Mouse (Mus musculus) liver, embryonic 14.5 days (tissue): ENCODE data around the gene Nek9. TPM values are rescaled to one million over a fixed set of nuclear protein-coding genes. Genes with fewer than 3 reads are reported as not detected.

Experiments used
- ATAC-seq: fragments of 200-750 bp; cut with Nextera tagmentation; 2 replicates; pipeline ENCODE4 v1.8.0; 2017; ENCODE audit warnings: moderate number of reproducible peaks, mild to moderate bottlenecking, moderate library complexity; ENCODE audit not compliant: insufficient read depth
- DNase-seq, 3 experiments: peaks; one replicate each; pipeline ENCODE4 v3.0.0-alpha.2; 2012 to 2013; ENCODE audit warnings: low read depth in 3 of 3, low spot score in 3 of 3
- H3K27ac ChIP-seq: fragments of 300-500 bp; sonication (generic); 2 replicates; pipeline ENCODE4 v1.5.1; 2014; ENCODE audit warnings: moderate library complexity, mild to moderate bottlenecking, control low read depth, inconsistent platforms
- H3K27me3 ChIP-seq: fragments of 300-500 bp; sonication (generic); 2 replicates; pipeline ENCODE4 v1.6.1; 2014; ENCODE audit warnings: mild to moderate bottlenecking, low read length, moderate library complexity; ENCODE audit not compliant: control insufficient read depth, insufficient read depth
- H3K36me3 ChIP-seq: fragments of 300-500 bp; sonication (generic); replicated peaks from 2 replicates; pipeline ENCODE4 v1.6.1; 2014; ENCODE audit warnings: low read depth; ENCODE audit not compliant: control insufficient read depth, insufficient read depth
- H3K4me1 ChIP-seq, 2 experiments: fragments of 200-500 bp in 1 of 2; fragments of 300-500 bp in 1 of 2; sonication (generic) in 1 of 2; replicated peaks; 2 replicates each; pipeline ENCODE4 v1.6.1; 2012 to 2014; ENCODE audit warnings: antibody characterized with exemption in 1 of 2, inconsistent platforms in 1 of 2, low read length in 1 of 2; ENCODE audit not compliant: control insufficient read depth in 2 of 2, insufficient read depth in 2 of 2
- H3K4me2 ChIP-seq: fragments of 300-500 bp; sonication (generic); 2 replicates; pipeline ENCODE4 v1.6.1; 2014; ENCODE audit warnings: low read depth, mild to moderate bottlenecking, control low read depth, moderate library complexity
- H3K4me3 ChIP-seq, 2 experiments: fragments of 200-500 bp in 1 of 2; fragments of 300-500 bp in 1 of 2; sonication (generic) in 1 of 2; 2 replicates each; pipeline ENCODE4 v1.5.1; 2012 to 2014; ENCODE audit warnings: low read depth in 2 of 2, low read length in 2 of 2, mild to moderate bottlenecking in 2 of 2, control low read depth in 1 of 2, inconsistent platforms in 1 of 2, moderate library complexity in 1 of 2; ENCODE audit not compliant: insufficient read depth in 1 of 2
- H3K9ac ChIP-seq: fragments of 300-500 bp; sonication (generic); replicated peaks from 2 replicates; pipeline ENCODE4 v1.6.1; 2014; ENCODE audit warnings: mild to moderate bottlenecking, control low read depth, moderate library complexity
- H3K9me3 ChIP-seq: fragments of 300-500 bp; sonication (generic); 2 replicates; pipeline ENCODE4 v1.6.1; 2016; ENCODE audit warnings: low read length, mixed read lengths; ENCODE audit not compliant: control insufficient read depth
- CTCF ChIP-seq: IDR thresholded peaks from 2 replicates; pipeline ENCODE4 v1.5.1; 2016; ENCODE audit warnings: antibody characterized with exemption, low read depth, control low read depth
- EP300 ChIP-seq: IDR thresholded peaks from 2 replicates; pipeline ENCODE4 v1.6.1; 2016; ENCODE audit warnings: antibody characterized with exemption, low read depth
- WGBS: fragments of 180-500 bp; shearing (Covaris S2); extraction: QIAGEN DNeasy Blood & Tissue Kit; methylation state at CpG from one replicate; pipeline ENCODE4 v1.1.7; 2014; ENCODE audit not compliant: insufficient replicate concordance; 5-methylcytosine and 5-hydroxymethylcytosine counted together
- polyA plus RNA-seq, 2 experiments: library from polyadenylated mRNA; depleted of rRNA in 1 of 2; stranded (reverse) in 1 of 2; unstranded in 1 of 2; fragments of >200 nt; fragmentation: Nextera tagmentation in 1 of 2; extraction: Ambion mirVana in 1 of 2; gene quantifications; 2 replicates each; pipeline versions ENCODE4 v1.2.1 to v1.2.3; 2012 to 2014

The Nek9 gene
- polyA plus RNA-seq, 2 experiments = 4.1 to 8.8 TPM

DNA sequence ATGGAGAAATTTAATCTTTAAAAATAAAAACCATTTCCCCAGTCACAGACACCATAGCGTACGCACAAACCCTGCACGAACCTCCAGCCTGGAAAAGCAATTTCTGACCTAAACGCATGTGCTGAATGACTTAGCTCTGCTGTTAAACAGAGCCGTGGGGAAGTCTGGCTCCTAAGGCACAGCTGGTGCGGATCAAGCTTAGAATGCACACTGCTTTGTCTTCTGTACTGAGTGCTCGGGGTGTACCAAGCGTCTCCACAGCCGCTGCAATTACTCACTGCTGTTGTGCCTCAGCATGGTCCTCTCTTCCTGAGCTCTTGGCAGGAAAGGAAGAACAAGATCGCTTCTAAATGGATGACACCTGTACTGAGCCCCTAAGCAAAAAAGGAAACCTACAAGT lies 76.7 kb downstream of the Nek9 start:
- ATAC-seq (no peak), DNase-seq (no peak)

GRCm38 (mm10) chr12:85257008-85257639 lies 82.0 kb downstream of the Nek9 start:
- TF ChIP-seq EP300 (no peak), CTCF (no peak)
- Histone ChIP-seq H3K4me3 (no peak overlapping the region), H3K9ac (no peak overlapping the region), H3K27me3 (no peaks in the 10 kb centered on the region), H3K4me2 (no peak overlapping the region), H3K36me3 (no peaks in the 10 kb centered on the region), H3K4me1 (peaks cover 0 to 7% of the 10 kb centered on the region in 2 experiments; a peak in 2 of 4 replicates), H3K27ac (no peak overlapping the region), H3K9me3 (no peaks in the 10 kb centered on the region)
- DNase-seq = no peak
- 14% methylated on average over 7 of the region's 7 CpGs for WGBS
- 0 out of 2 replicates have a peak, but pooled peaks have one; percentile 35 for ATAC-seq

More for the DNA sequence above, 76.7 kb downstream of the Nek9 start:
- Histone ChIP-seq H3K36me3 (no peaks in the 10 kb centered on the region), H3K4me3 (no peak overlapping the region), H3K27me3 (no peaks in the 10 kb centered on the region), H3K27ac (no peak overlapping the region), H3K9ac (no peak overlapping the region), H3K4me1 (no peaks in the 10 kb centered on the region), H3K4me2 (no peak overlapping the region), H3K9me3 (no peaks in the 10 kb centered on the region)
- TF ChIP-seq EP300 (no peak), CTCF (no peak)
- 70% methylated on average over 10 of the region's 10 CpGs for WGBS

DNA sequence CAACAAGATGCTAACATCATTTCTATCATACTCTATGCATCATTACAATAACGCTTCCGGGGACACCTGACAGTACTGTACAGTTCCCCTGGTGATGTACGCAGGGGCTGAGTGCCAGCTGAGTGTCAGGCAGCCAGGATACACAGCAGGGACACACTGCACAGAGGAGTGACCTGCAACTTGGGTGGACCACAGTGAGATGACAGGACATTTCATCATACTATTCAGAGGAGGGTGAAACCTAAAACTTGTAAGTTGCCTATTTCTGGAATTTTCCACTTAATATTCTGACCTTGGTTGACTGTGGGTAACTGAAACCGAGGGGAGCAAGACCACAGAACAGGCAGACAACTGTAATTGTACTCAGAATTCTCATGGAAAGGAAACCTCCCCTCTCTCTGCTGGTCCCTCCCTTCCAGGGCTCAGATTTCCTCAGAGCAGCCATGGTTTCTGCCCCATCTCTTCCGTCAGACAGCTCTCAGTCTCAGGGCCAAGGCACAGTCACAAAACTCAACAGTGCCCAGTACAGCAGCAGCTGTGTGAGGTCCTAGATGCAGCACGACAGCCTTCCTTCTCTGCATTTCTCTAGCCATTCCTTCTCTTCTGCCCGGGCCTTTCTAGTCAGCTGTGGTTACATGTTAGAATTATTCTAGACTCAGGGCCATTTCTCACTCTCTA lies 82.9 kb downstream of the Nek9 start:
- peaks cover 0 to 7% of the 10 kb centered on the region in 2 experiments; a peak in 2 of 4 replicates for H3K4me1 ChIP-seq
- no peak overlapping the region for H3K4me3 ChIP-seq
- no peaks in the 10 kb centered on the region for H3K27me3 ChIP-seq
- ATAC-seq (no peak), DNase-seq (no peak)
- H3K4me2 ChIP-seq = no peak overlapping the region
- H3K27ac ChIP-seq = no peak overlapping the region
- H3K9ac ChIP-seq = no peak overlapping the region
- 59% methylated on average over 7 of the region's 7 CpGs for WGBS
- no peaks in the 10 kb centered on the region for H3K9me3 ChIP-seq
- H3K36me3 ChIP-seq = no peaks in the 10 kb centered on the region
- TF ChIP-seq CTCF (no peak), EP300 (no peak)

DNA sequence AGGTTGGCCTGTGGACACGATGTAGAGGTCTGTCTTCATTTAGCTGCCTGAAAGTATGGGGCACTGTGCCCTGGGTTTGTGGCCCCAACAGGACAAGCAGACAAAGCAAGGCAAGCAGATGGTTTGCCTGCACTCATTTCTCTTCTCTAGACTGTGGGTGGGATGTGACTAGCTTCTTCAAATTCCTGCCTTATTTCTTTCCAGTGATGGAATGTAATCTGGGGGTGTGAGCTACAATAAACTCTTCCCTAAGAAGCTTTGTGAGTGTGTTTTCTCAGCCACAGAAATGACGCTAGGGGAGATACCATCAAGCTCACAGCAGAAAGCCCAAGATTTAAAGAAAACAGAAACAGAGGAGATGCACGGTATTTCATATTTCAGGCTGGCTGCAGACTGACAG lies 87.1 kb downstream of the Nek9 start:
- DNase-seq (no peak), ATAC-seq (no peak)
- Histone ChIP-seq H3K36me3 (no peaks in the 10 kb centered on the region), H3K9me3 (no peaks in the 10 kb centered on the region), H3K27ac (no peak overlapping the region), H3K27me3 (no peaks in the 10 kb centered on the region), H3K4me2 (no peak overlapping the region), H3K4me1 (peaks cover 0 to 3% of the 10 kb centered on the region in 2 experiments; a peak in 2 of 4 replicates), H3K9ac (no peak overlapping the region), H3K4me3 (no peak overlapping the region)
- WGBS = 67% methylated on average over 3 of the region's 3 CpGs
- no peak for TF ChIP-seq EP300
- no peak for TF ChIP-seq CTCF

Other genes starting within 250 kb of the Nek9 start
- gene Prox2, start 228.6 kb downstream of the Nek9 start, polyA plus RNA-seq (2012; rRNA removed) = 1.0 and 1.2 TPM in 2 replicates
- 2.2 and 2.8 TPM in 2 replicates for gene Prox2, start 228.6 kb downstream of the Nek9 start, polyA plus RNA-seq (2014; fragmentation: Nextera tagmentation; extraction: Ambion mirVana)
- gene Dlst, start 228.5 kb downstream of the Nek9 start, polyA plus RNA-seq (2012; rRNA removed) = 54.6 and 73.7 TPM in 2 replicates
- 59.2 and 67.8 TPM in 2 replicates for gene Dlst, start 228.5 kb downstream of the Nek9 start, polyA plus RNA-seq (2014; fragmentation: Nextera tagmentation; extraction: Ambion mirVana)
- gene Rps6kl1, start 188.1 kb downstream of the Nek9 start, polyA plus RNA-seq (2012; rRNA removed) = 0.31 and 0.57 TPM in 2 replicates
- 0.30 and 0.57 TPM in 2 replicates for gene Rps6kl1, start 188.1 kb downstream of the Nek9 start, polyA plus RNA-seq (2014; fragmentation: Nextera tagmentation; extraction: Ambion mirVana)
- gene Pgf, start 161.6 kb downstream of the Nek9 start, polyA plus RNA-seq (2012; rRNA removed) = 0.09 and 0.32 TPM in 2 replicates
- gene Pgf, start 161.6 kb downstream of the Nek9 start, polyA plus RNA-seq (2014; fragmentation: Nextera tagmentation; extraction: Ambion mirVana) = 0.08 and 0.34 TPM in 2 replicates
- gene Eif2b2, start 119.9 kb downstream of the Nek9 start, polyA plus RNA-seq (2012; rRNA removed) = 38.3 and 47.8 TPM in 2 replicates
- 39.9 and 49.4 TPM in 2 replicates for gene Eif2b2, start 119.9 kb downstream of the Nek9 start, polyA plus RNA-seq (2014; fragmentation: Nextera tagmentation; extraction: Ambion mirVana)
- 1.7 and 2.0 TPM in 2 replicates for gene Mlh3, start 68.8 kb downstream of the Nek9 start, polyA plus RNA-seq (2012; rRNA removed)
- gene Mlh3, start 68.8 kb downstream of the Nek9 start, polyA plus RNA-seq (2014; fragmentation: Nextera tagmentation; extraction: Ambion mirVana) = 2.3 TPM in 2 replicates
- gene Acyp1, start 50.9 kb downstream of the Nek9 start, polyA plus RNA-seq (2012; rRNA removed) = 24.2 and 27.1 TPM in 2 replicates
- gene Acyp1, start 50.9 kb downstream of the Nek9 start, polyA plus RNA-seq (2014; fragmentation: Nextera tagmentation; extraction: Ambion mirVana) = 65.3 and 68.5 TPM in 2 replicates
- gene Zc2hc1c, start 50.8 kb downstream of the Nek9 start, polyA plus RNA-seq (2012; rRNA removed) = 0.02 TPM in 2 replicates
- gene Zc2hc1c, start 50.8 kb downstream of the Nek9 start, polyA plus RNA-seq (2014; fragmentation: Nextera tagmentation; extraction: Ambion mirVana) = 0.03 and 0.19 TPM in 2 replicates
- 43.7 and 67.2 TPM in 2 replicates for gene Tmed10, start 35.5 kb upstream of the Nek9 start, polyA plus RNA-seq (2012; rRNA removed)
- gene Tmed10, start 35.5 kb upstream of the Nek9 start, polyA plus RNA-seq (2014; fragmentation: Nextera tagmentation; extraction: Ambion mirVana) = 174 and 175 TPM in 2 replicates
- 0.79 and 0.83 TPM in 2 replicates for gene Fos, start 134.5 kb upstream of the Nek9 start, polyA plus RNA-seq (2012; rRNA removed)
- 0.61 and 0.71 TPM in 2 replicates for gene Fos, start 134.5 kb upstream of the Nek9 start, polyA plus RNA-seq (2014; fragmentation: Nextera tagmentation; extraction: Ambion mirVana)